Mouse (Mus musculus) hindbrain, embryonic 12.5 days (tissue): ENCODE data around the gene Tcp11. TPM values are rescaled to one million over a fixed set of nuclear protein-coding genes. Genes with fewer than 3 reads are reported as not detected.

Source experiments
- ATAC-seq: fragments of 200-750 bp; cut with Nextera tagmentation; 2 replicates; pipeline ENCODE4 v1.8.0; 2017; ENCODE audit warnings: moderate TSS enrichment; ENCODE audit not compliant: low FRiP score
- H3K27ac ChIP-seq: fragments of 300-500 bp; sonication (generic); 2 replicates; pipeline ENCODE4 v1.5.1; 2016; ENCODE audit warnings: mild to moderate bottlenecking
- H3K27me3 ChIP-seq: fragments of 300-500 bp; sonication (generic); 2 replicates; pipeline ENCODE4 v1.6.1; 2016; ENCODE audit warnings: mild to moderate bottlenecking
- H3K36me3 ChIP-seq: fragments of 300-500 bp; sonication (generic); 2 replicates; pipeline ENCODE4 v1.6.1; 2016; ENCODE audit warnings: mild to moderate bottlenecking
- H3K4me1 ChIP-seq: fragments of 300-500 bp; sonication (generic); 2 replicates; pipeline ENCODE4 v1.6.1; 2016
- H3K4me2 ChIP-seq: fragments of 300-500 bp; sonication (generic); replicated peaks from 2 replicates; pipeline ENCODE4 v1.6.1; 2016; ENCODE audit warnings: mild to moderate bottlenecking
- H3K4me3 ChIP-seq: fragments of 300-500 bp; sonication (generic); 2 replicates; pipeline ENCODE4 v1.5.1; 2016; ENCODE audit warnings: mild to moderate bottlenecking
- H3K9ac ChIP-seq: fragments of 300-500 bp; sonication (generic); 2 replicates; pipeline ENCODE4 v1.6.1; 2016; ENCODE audit warnings: mild to moderate bottlenecking, moderate library complexity
- H3K9me3 ChIP-seq: fragments of 300-500 bp; sonication (generic); replicated peaks from 2 replicates; pipeline ENCODE4 v1.6.1; 2016; ENCODE audit warnings: mild to moderate bottlenecking
- WGBS: fragments of 180-500 bp; shearing (Covaris S2); methylation state at CpG from one replicate; pipeline ENCODE4 v1.1.7; 2016; 5-methylcytosine and 5-hydroxymethylcytosine counted together
- polyA plus RNA-seq: library from polyadenylated mRNA; unstranded; fragments of >200 nt; fragmentation: Nextera tagmentation; extraction: Ambion mirVana; gene quantifications from 2 replicates; pipeline ENCODE4 v1.2.1, GENCODE M21; 2016

The Tcp11 gene
- polyA plus RNA-seq, 1 experiment from 2014 or later, result 1.9 TPM

DNA sequence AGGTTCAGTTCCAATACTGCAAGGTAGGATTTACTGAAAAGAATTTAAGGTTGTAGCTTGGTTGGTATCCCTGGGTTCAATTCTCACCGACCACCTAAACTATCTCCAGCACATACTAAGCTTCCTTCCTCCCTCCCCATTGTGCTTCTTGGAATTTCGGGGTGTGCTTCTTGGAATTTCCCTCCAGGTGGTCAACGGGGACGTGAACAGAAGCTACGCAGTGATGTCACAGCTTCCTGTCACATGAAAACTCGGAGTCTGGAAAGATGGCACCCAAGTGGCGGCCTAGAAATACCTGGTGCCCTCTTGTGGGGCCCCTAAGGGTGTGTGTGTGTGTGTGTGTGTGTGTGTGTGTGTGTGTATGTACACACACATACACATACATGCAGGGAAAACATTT lies 1.4 kb upstream of the Tcp11 start:
- Histone ChIP-seq H3K27me3 (peaks cover 14% of the 10 kb centered on the region), H3K27ac (no peak overlapping the region), H3K36me3 (no peaks in the 10 kb centered on the region), H3K9ac (no peak overlapping the region), H3K9me3 (no peaks in the 10 kb centered on the region), H3K4me1 (peaks cover 23% of the 10 kb centered on the region), H3K4me3 (no peak overlapping the region), H3K4me2 (no peak overlapping the region)
- 92% methylated on average over 7 of the region's 7 CpGs for WGBS
- no peak for ATAC-seq

DNA sequence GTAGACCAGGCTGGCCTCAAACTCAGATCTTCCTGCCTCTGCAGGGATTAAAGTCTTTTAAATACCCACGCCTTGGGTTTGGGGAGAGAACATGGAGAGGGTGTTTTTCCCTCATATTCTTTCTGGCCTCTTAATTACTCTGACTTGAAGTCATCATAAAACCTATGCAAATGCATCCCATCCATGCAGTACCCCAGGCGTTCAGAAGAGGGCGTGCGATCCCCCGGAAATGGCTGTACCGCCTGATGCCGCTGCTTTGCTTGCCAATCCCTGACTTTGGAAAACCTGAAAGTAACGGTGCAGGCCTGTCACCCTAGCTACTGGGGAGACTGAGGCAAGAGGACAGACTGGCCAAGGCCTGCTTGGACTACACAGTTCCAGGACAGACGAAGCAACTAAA lies 946 bp upstream of the Tcp11 start:
- no peak for ATAC-seq

GRCm38 (mm10) chr17:28080817-28081165 lies 352 bp upstream of the Tcp11 start:
- WGBS, result 23% methylated on average over 9 of the region's 9 CpGs
- Histone ChIP-seq H3K4me1 (peaks cover 20% of the 10 kb centered on the region), H3K27me3 (peaks cover 17% of the 10 kb centered on the region), H3K4me2 (peak overlapping the region; percentile 99), H3K36me3 (no peaks in the 10 kb centered on the region), H3K9me3 (no peaks in the 10 kb centered on the region), H3K4me3 (peak overlapping the region; percentile 63), H3K9ac (peak overlapping the region; percentile 24; the same call in 1 of the 2 replicates), H3K27ac (0 out of 2 replicates have a peak overlapping the region, but pooled peaks have one; percentile 2)
- ATAC-seq, result no peak

More for the DNA sequence above, 946 bp upstream of the Tcp11 start:
- Histone ChIP-seq H3K9me3 (no peaks in the 10 kb centered on the region), H3K4me2 (no peak overlapping the region), H3K9ac (no peak overlapping the region), H3K4me3 (no peak overlapping the region), H3K27me3 (peaks cover 14% of the 10 kb centered on the region), H3K36me3 (no peaks in the 10 kb centered on the region), H3K27ac (no peak overlapping the region), H3K4me1 (peaks cover 23% of the 10 kb centered on the region)
- WGBS, result 55% methylated on average over 9 of the region's 9 CpGs

- Histone ChIP-seq H3K4me1 (peaks cover 12% of the 10 kb centered on the region; the same call in 1 of the 2 replicates), H3K9me3 (no peaks in the 10 kb centered on the region), H3K27ac (0 out of 2 replicates have a peak overlapping the region, but pooled peaks have one; percentile 30), H3K9ac (peak overlapping the region; percentile 71), H3K4me2 (peak overlapping the region; percentile 99), H3K36me3 (no peaks in the 10 kb centered on the region), H3K4me3 (peak overlapping the region; percentile 63), H3K27me3 (peaks cover 19% of the 10 kb centered on the region)
- 2% methylated on average over 25 of the region's 25 CpGs for WGBS
- ATAC-seq, result peak; percentile 57
These were observed 821 bp downstream of the Tcp11 start for GRCm38 (mm10) chr17:28079618-28080017.

- 87% methylated on average over 9 of the region's 9 CpGs for WGBS
- Histone ChIP-seq H3K36me3 (no peaks in the 10 kb centered on the region), H3K4me3 (no peak overlapping the region), H3K27ac (no peak overlapping the region), H3K27me3 (peaks cover 10% of the 10 kb centered on the region), H3K4me2 (no peak overlapping the region), H3K9ac (no peak overlapping the region), H3K4me1 (peaks cover 9% of the 10 kb centered on the region; the same call in 1 of the 2 replicates), H3K9me3 (0 out of 2 replicates have a peak, but pooled peaks cover 2% of the 10 kb centered on the region)
- no peak for ATAC-seq
These were observed 2.4 kb downstream of the Tcp11 start for GRCm38 (mm10) chr17:28078028-28078427.

DNA sequence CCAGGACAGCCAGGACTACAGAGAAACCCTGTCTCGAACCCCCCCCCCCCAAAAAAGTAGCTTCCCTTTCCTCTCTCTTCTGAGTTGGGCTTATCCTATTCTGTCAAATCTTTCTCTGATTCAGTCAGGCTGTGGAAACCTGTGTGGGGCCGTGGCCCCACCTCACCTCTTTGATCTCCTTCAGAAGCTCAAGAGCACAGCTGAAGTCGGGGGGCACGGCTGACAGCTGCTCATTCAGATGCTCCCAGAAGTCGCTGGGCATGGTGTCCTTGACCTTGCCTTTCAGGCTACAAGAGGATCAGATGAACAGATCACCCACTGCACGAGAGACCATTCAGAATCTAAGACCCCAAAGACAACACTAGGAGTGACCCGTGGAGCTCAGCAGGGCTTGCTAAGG lies 6.0 kb downstream of the Tcp11 start:
- Histone ChIP-seq H3K36me3 (no peaks in the 10 kb centered on the region), H3K4me1 (no peaks in the 10 kb centered on the region), H3K27me3 (peaks cover 4% of the 10 kb centered on the region; the same call in 1 of the 2 replicates), H3K4me2 (no peak overlapping the region), H3K9me3 (0 out of 2 replicates have a peak, but pooled peaks cover 2% of the 10 kb centered on the region), H3K27ac (no peak overlapping the region), H3K9ac (no peak overlapping the region), H3K4me3 (no peak overlapping the region)
- ATAC-seq, result no peak
- WGBS, result 69% methylated on average over 7 of the region's 7 CpGs

DNA sequence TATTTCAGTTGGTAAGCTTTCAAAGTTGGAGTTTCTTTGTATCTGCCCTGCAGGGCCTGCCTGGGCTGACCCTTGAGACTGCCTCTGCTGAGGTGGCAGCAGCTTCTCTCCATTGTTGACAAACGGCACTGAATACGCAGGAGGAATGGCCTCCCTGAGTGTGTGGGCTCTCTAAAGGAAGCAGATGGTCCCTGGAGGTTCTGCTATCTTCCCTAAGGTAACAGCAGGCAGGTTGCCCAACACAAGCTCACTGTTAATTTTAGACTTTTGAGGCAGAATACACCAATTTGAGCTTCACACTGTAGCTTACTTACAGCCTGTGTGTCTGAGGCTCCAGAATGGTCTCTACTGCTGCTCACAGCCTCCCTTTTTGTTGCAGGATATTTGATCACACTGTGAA lies 7.7 kb downstream of the Tcp11 start:
- H3K9ac ChIP-seq, result no peak overlapping the region
- no peak overlapping the region for H3K4me2 ChIP-seq
- H3K36me3 ChIP-seq, result no peaks in the 10 kb centered on the region
- no peak for ATAC-seq
- no peak overlapping the region for H3K4me3 ChIP-seq
- H3K27ac ChIP-seq, result no peak overlapping the region
- 65% methylated on average over 2 of the region's 2 CpGs for WGBS
- H3K4me1 ChIP-seq, result no peaks in the 10 kb centered on the region
- H3K9me3 ChIP-seq, result 0 out of 2 replicates have a peak, but pooled peaks cover 2% of the 10 kb centered on the region
- peaks cover 4% of the 10 kb centered on the region for H3K27me3 ChIP-seq

- WGBS, result 86% methylated on average over 13 of the region's 13 CpGs
These were observed 10.2 kb downstream of the Tcp11 start for GRCm38 (mm10) chr17:28070256-28070655.

DNA sequence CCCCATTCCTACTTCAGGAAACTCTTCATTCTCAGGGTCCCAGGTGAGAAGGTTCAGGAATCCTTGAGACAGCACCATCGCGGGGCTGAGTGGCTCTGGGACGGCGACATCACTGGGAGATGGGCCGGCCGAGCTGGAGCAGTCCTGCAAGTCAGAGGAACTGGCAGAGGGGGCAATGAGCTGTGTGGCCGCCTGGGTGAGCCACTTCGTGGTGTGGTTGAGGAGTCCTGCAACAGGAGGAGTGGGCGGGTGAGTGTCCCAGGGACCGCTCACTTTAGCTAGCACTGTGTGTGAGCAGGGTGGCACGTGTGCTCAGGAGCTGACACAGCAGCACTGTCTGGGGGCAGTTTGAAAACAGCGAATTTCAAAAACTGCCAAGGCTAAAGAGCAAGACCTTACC lies 11.0 kb downstream of the Tcp11 start:
- Histone ChIP-seq H3K9me3 (0 out of 2 replicates have a peak, but pooled peaks cover 2% of the 10 kb centered on the region), H3K36me3 (no peaks in the 10 kb centered on the region), H3K27ac (no peak overlapping the region), H3K27me3 (no peaks in the 10 kb centered on the region; the same call in 1 of the 2 replicates), H3K9ac (no peak overlapping the region), H3K4me2 (no peak overlapping the region), H3K4me1 (no peaks in the 10 kb centered on the region), H3K4me3 (no peak overlapping the region)
- ATAC-seq, result no peak
- WGBS, result 30% methylated on average over 12 of the region's 12 CpGs

More at GRCm38 (mm10) chr17:28070256-28070655, 10.2 kb downstream of the Tcp11 start:
- Histone ChIP-seq H3K27me3 (no peaks in the 10 kb centered on the region; the same call in 1 of the 2 replicates), H3K4me3 (no peak overlapping the region), H3K9me3 (0 out of 2 replicates have a peak, but pooled peaks cover 2% of the 10 kb centered on the region), H3K27ac (no peak overlapping the region), H3K4me1 (no peaks in the 10 kb centered on the region), H3K4me2 (no peak overlapping the region), H3K9ac (no peak overlapping the region), H3K36me3 (no peaks in the 10 kb centered on the region)
- no peak for ATAC-seq

- H3K9ac ChIP-seq, result no peak overlapping the region
- no peaks in the 10 kb centered on the region for H3K9me3 ChIP-seq
- no peaks in the 10 kb centered on the region for H3K4me1 ChIP-seq
- no peak for ATAC-seq
- H3K4me3 ChIP-seq, result no peak overlapping the region
- no peak overlapping the region for H3K27ac ChIP-seq
- 91% methylated on average over 4 of the region's 4 CpGs for WGBS
- no peaks in the 10 kb centered on the region for H3K36me3 ChIP-seq
- no peak overlapping the region for H3K4me2 ChIP-seq
- no peaks in the 10 kb centered on the region; the same call in 1 of the 2 replicates for H3K27me3 ChIP-seq
These were observed 13.1 kb downstream of the Tcp11 start for GRCm38 (mm10) chr17:28067303-28067702.

DNA sequence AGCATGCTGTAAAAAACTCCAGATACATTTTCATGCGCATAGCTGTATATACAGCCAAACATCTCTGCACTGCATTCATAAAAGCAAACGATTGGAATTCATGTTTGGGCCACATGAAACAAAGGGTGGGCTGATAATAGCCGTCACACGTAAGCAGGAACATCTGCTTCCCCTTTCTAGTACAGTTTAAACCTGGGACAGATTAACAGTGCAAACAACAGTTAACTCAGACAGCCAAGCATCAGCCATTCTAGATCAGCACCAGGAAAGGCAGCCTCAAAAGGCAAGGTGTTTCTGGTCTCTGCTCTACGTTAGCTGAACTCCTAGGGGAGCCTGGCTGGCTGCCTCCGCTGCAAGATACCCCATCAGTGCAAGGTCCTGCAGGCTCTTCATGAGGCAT lies 17.3 kb downstream of the Tcp11 start:
- Histone ChIP-seq H3K4me2 (no peak overlapping the region), H3K27me3 (no peaks in the 10 kb centered on the region), H3K36me3 (peaks cover 34% of the 10 kb centered on the region), H3K4me1 (peaks cover 6% of the 10 kb centered on the region), H3K9ac (no peak overlapping the region), H3K4me3 (no peak overlapping the region), H3K9me3 (no peaks in the 10 kb centered on the region), H3K27ac (0 out of 2 replicates have a peak overlapping the region, but pooled peaks have one; percentile 17)
- 77% methylated on average over 6 of the region's 6 CpGs for WGBS
- no peak for ATAC-seq

DNA sequence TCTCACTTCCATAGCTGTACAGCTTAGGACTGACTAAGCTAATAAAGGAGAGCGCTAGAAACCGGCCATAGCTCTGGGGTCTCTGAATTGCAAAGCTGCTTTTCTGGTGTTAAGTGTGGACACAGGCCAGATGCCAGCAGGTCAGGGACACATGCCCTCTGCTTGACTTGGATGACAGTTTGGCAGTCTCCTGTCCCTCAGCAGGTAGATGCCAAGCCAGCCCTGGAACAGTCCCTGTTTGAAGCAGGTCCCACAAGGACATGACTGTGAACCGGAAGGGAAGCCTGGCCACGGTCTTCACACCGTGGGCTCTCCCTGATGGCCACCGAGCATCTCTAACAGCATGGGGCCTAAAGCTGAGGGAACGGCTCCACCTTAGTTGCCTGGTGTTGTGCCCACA lies 17.7 kb downstream of the Tcp11 start:
- 85% methylated on average over 7 of the region's 7 CpGs for WGBS
- Histone ChIP-seq H3K36me3 (peaks cover 38% of the 10 kb centered on the region), H3K4me3 (no peak overlapping the region), H3K4me1 (peaks cover 6% of the 10 kb centered on the region), H3K27me3 (no peaks in the 10 kb centered on the region), H3K27ac (0 out of 2 replicates have a peak overlapping the region, but pooled peaks have one; percentile 17), H3K9me3 (no peaks in the 10 kb centered on the region), H3K4me2 (no peak overlapping the region), H3K9ac (no peak overlapping the region)
- ATAC-seq, result no peak

DNA sequence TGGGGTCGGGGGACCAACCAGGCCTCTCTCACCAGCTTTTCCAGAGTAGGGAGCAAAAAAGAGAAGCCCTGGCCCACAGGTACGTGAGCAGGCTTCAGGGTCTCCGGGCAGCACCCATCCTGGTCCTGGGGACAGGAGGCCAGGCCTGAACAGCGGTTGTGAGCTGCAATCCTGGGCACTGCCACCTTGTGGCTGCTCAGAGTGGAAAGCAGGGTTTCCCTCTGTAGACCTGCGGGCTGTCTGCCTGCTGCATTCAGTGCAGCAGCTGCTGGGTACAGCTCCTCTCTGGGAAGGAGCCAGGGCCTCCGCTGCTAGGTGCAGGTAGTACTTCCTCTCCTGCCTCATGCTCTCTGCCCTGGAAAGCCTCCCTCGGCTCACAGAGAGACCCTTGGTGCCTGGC lies 19.0 kb downstream of the Tcp11 start:
- Histone ChIP-seq H3K27ac (no peak overlapping the region), H3K4me1 (peaks cover 6% of the 10 kb centered on the region), H3K4me3 (no peak overlapping the region), H3K27me3 (no peaks in the 10 kb centered on the region), H3K4me2 (no peak overlapping the region), H3K9me3 (no peaks in the 10 kb centered on the region), H3K9ac (no peak overlapping the region), H3K36me3 (peaks cover 44% of the 10 kb centered on the region)
- WGBS, result 43% methylated on average over 7 of the region's 7 CpGs
- ATAC-seq, result no peak
